Mouse (Mus musculus): ENCODE measurements around the gene Zbtb21.
"Not testable (repeated sequence)": the region's sequence is repeated elsewhere in the genome, so short reads cannot be mapped to it uniquely, and the experiment has no call there.

Gene Zbtb21

GRCm38 (mm10) chr16:97962151-97962948 lies at the start of gene Zbtb21, which contains the start of gene C2cd2:
Gene Zbtb21, minus strand, starts transcription at chr16:97962622.
Gene C2cd2, minus strand, starts transcription at chr16:97962598.
- peak; percentile 87 to 96 for DNase-seq (ENCODE audit: low read depth in 1 of 2, low spot score in 2 of 2)

DNA sequence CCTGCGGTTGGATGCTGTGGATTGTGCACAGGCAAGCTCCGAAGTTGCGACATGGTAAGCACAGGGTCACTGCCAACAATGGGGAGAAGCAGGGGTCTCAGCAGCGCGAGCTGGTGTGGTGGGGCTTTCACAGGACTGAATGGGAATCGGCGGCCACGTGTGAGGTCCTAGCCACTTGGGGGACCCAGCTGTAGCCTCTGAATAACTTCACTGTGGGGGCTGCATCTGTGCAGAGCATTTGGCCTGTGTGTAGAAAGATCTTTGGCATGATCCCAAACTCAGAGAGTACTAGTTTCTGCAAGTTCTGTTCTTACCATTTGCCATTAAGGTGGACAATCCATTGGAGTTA lies 34.9 kb upstream of the Zbtb21 start:
- DNase-seq (ENCODE audit: low read depth in 1 of 2, low spot score in 2 of 2), result not testable (repeated sequence)

DNA sequence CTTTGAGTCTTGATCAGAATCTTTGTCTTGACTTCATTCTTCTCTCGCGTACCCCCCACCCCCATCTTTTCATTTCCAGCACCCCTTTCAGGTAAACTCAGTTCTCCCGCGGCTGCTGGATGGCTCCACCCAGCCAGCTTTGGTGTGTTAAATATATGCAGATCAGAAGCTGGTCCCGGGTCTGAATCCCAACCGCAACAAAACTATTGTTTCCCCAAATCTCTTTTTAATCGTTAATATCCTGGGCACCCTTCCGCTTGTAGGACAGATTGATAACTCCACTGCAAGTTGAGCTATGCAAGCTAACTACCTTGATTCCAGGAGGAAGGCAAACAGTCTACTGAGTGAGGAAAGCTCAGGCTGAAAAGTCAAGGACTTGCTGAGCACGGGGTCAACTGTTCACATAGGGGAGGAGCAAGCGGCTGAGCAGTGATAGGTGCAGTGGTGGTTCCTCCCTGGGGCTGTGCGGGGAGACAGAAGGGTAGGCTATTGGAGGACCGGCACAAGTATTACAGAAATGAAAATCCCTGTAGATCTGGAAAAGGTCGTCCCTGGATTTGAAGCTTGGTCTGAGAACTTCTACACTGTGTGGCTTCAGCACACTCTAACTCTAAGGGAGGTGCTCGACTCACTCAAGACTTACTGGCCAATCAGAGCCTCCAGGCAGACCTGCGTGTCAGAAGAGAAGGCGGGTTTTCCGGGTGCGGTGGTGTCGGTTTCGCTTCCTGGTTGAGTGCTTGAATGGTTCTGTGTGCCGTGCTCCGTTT lies 34.4 kb upstream of the Zbtb21 start, which contains the start of gene B230307C23Rik:
Gene B230307C23Rik (plus strand): TSS at position 700 of the 767 bp plus-strand sequence.
- peak; percentile 83 to 85 for DNase-seq (ENCODE audit: low read depth in 1 of 2, low spot score in 2 of 2)

GRCm38 (mm10) chr16:97995849-97996615 lies 33.6 kb upstream of the Zbtb21 start:
- no peak for DNase-seq (ENCODE audit: low read depth in 1 of 2, low spot score in 2 of 2)

DNA sequence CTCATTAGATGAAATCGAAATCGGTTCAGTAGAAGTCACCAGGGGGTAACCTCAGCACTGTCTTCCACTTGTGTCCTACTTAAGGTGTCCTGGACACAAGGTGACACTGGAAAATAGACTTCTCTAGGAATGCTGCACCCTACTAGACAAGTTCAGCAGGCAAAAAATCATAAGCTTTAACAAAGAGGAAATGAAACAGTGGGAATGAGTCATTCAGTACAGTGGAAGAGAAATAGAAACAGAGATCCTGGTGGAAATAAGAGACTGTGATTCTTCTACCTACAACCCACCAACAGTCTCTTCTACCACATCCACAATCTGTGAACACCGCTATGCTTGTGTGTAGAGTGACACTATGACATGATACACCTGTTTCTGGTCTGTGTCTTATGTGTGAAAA lies 30.1 kb upstream of the Zbtb21 start:
- DNase-seq (ENCODE audit: low read depth in 1 of 2, low spot score in 2 of 2), result not testable (repeated sequence)

- no peak for DNase-seq (ENCODE audit: low read depth in 1 of 2, low spot score in 2 of 2)
These were observed 29.1 kb upstream of the Zbtb21 start for GRCm38 (mm10) chr16:97991517-97991916.

DNA sequence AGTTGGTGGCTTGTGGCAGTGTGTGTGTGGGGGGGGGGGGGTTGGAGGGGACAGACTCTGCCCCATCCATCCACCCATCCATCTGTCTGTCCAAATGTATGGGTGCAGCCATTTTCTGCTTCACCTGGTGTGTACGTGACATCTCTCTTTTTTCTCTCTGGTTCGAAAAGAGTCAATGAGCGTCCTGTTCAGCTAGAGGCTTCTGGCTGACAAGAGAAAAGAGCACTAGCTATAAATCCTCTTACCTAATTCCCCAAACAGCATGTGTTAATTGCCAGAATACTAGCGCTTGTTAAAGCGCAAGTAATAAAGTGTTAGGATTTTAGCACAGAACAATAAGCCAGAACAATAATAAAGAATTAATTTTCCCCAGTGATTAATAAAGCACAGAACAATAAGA lies 22.2 kb upstream of the Zbtb21 start:
- no peak for DNase-seq (ENCODE audit: low read depth in 1 of 2, low spot score in 2 of 2)

DNA sequence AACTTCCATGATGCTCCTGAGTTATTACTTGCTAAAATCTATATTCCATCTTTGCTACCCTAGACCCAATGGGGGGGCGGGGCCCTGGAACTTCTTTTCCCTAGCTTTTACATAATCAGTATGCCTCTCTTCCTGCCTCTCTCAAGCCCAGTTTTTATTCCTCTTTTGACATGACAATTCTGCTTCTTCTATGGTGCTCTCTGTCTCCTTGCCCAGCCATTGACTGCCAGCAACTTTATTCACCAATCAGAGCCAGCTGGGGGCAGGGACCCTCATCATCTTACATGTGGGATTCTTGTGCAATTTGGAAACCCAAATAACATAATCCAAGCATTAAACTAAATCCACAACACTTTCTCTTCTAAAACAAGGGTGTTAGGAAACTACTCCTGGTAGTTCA lies 18.9 kb upstream of the Zbtb21 start:
- DNase-seq (ENCODE audit: low read depth in 1 of 2, low spot score in 2 of 2), result no peak

- no peak for DNase-seq (ENCODE audit: low read depth in 1 of 2, low spot score in 2 of 2)
These were observed 15.3 kb upstream of the Zbtb21 start for GRCm38 (mm10) chr16:97977722-97978121.

GRCm38 (mm10) chr16:97977277-97977676 lies 14.9 kb upstream of the Zbtb21 start:
- DNase-seq (ENCODE audit: low read depth in 1 of 2, low spot score in 2 of 2), result no peak

- DNase-seq (ENCODE audit: low read depth in 1 of 2, low spot score in 2 of 2), result no peak
These were observed 1.6 kb upstream of the Zbtb21 start for GRCm38 (mm10) chr16:97963956-97964540.

DNA sequence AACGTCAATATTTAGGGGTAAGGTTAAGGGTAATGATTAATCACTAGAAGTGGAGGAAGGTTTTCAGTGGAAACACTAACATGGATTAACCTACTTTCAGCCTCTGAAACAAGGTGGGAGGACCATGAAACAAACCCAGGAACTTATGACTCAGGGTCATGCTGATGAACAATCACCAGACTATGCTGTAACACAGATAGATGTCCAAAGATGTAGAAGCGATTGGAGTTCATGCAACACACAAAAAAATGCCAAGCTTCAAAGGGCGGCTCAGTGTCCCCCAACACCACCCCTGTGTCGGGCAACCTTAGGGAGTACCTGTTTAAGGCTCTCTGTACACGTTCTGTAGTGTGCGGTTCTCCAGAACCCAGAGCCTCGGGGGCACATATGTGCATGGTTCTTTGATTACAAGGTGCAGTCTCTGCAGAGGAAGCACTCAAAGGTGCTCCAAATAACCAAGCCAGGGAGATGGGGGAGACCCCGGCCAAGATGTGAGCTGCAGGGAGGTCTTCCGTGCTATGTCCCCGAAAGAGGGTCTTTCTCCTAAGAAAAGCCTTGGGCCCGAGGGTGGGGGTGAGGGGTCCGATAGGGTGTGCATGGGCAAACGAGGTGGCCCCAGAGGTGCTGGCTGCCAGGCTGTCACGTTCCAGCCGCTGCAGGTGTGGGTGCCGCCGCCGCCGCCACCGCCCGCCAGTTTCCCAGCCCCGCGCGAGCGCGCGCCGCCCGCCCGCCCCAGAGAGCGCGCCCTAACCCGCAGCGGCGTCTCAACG lies 856 bp downstream of the Zbtb21 start:
- no peak for DNase-seq (ENCODE audit: low read depth in 1 of 2, low spot score in 2 of 2)

DNA sequence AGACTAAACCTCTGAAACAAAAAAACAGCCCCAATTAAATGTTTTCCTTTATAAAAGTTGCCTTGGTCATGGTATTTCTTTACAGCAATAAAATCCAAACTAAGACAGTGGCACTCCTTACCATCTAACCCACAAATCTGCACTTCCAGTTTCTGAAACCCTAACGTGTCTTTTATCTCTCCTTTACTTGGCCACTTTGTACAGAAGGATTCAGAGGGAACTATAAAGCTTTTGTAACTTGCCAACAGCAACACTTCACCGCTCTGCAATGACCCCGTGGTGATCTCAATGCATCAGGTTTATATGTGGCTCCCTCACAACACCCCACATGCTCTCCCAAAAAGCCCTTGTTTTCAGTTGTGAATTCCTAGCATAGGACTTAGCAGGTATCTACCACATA lies 2.1 kb downstream of the Zbtb21 start:
- no peak for DNase-seq (ENCODE audit: low read depth in 1 of 2, low spot score in 2 of 2)

DNA sequence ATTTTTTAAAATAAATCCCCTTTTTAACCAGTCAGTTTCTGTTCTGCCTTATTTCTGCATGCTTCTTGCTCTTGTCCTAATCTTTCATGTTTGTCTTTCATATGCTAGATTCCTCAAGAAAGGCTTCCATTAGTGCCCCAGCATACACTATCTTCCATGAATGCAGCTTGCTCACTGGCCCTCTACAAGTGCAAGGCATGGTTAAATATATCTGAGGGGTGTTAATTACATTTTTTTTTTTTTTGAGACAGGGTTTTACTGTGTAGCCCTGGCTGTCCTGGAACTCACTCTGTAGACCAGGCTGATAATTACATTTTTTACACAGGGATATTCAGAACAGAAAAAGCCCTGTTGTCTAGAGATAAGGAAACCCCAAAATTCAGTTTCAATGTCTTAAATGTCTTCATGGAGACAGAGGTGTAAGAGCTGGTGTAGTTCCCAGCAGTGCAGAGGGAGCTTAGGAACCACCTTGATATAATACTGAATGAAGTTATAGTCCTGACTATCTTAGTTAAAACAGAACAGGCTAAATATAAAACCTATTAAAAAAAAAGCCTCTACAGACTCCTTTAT lies 3.9 kb downstream of the Zbtb21 start:
- DNase-seq (ENCODE audit: low read depth in 1 of 2, low spot score in 2 of 2), result no peak

DNA sequence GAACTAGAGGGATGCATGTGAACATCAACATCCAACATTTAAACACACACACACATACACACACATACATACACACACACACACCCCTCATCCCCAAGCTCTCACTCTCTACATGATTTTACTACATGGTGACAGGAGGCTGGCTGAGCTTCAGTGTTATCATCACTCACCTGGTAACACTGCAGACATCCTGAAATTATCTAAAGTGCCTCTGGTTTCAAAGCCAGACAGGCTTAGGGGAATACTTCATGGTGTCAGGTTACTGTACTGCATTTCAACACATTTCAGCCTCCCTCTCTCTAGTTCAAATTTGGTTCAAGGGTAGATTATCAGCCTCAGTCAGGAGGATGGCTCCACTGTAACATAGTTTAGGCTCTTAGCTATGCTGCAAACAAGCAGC lies 4.8 kb downstream of the Zbtb21 start:
- no peak for DNase-seq (ENCODE audit: low read depth in 1 of 2, low spot score in 2 of 2)

DNA sequence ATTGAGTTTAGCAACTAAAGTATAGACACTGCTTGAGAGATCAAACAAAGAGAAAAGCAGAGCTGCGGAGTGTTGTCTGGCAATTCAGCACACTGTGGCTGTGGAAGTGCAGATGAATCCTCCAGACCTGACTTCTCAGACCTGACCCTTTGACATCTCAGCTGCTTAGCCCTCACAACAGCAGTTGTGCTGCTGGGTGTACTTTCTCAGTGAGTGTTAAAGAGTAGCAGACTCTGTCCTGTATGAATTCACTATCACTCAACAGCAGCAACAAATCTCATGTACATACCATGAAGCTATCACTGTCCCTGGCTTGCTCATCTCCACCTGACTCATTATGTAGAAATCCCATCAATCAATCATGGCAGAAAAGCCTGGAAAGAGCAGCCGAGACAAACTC lies 6.4 kb downstream of the Zbtb21 start:
- DNase-seq (ENCODE audit: low read depth in 1 of 2, low spot score in 2 of 2), result no peak

DNA sequence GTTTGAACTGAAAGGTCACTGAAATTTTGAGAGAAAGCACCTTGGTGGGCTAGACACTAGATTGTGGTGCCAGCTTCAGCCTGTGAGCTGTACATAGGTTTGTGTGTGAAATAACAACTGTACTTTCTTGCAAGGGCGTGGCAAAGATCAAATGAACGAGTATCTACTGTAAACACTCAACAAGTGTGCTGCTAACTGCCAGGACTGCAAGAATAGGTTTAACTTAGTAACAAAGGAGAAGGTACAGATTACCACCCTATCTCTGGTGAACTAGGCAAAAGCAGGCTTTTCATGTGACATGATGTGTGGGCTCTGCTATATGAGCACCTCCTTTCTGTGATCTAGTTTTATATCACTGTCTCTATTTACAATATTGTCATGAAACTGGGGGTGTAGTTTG lies 9.1 kb downstream of the Zbtb21 start:
- DNase-seq (ENCODE audit: low read depth in 1 of 2, low spot score in 2 of 2), result no peak

GRCm38 (mm10) chr16:97952801-97953200 lies 9.6 kb downstream of the Zbtb21 start:
- DNase-seq (ENCODE audit: low read depth in 1 of 2, low spot score in 2 of 2), result no peak

DNA sequence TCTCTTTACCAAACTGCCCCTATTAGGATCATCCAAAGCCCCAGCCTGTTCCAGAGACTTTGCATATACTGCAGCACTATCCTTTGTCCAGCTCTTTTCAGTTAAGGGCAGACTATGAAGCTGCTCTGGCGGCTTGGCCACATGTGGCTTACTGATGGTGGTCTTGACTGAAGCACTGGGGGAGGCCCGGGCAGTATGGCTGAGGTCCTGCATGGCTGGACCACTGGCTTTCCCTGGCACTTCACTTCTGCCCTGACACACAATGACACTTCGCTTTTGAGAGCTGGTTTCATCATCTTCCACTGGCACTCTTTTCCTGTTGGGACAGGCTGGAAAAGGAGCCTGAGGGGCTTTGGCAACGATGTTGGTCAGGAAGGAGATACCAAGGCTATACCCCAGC lies 10.1 kb downstream of the Zbtb21 start:
- no peak for DNase-seq (ENCODE audit: low read depth in 1 of 2, low spot score in 2 of 2)

DNA sequence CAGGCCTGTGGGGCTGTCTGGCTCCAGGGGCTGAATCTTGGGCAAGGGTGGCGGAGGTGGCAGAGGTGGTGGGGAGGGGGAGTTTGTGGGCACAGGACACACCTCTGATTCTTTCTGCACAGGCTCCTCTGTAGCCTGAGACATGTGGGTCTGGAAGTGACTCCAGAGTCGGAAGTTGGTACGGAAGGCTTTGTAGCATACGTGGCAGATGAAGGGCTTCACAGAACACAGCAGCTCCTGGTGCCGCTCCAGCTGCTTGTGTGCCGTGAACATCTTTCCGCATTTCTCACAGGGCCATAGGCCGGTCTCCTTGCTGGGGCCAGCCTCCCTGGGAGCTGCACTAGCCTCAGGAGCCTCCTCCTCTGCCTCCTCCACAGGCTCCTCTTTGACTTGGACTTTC lies 12.4 kb downstream of the Zbtb21 start:
- DNase-seq (ENCODE audit: low read depth in 1 of 2, low spot score in 2 of 2), result no peak
